Mouse (Mus musculus) testis, adult 2 months (tissue): ENCODE results near the gene Cog8.
"Not testable (repeated sequence)": the region's sequence is repeated elsewhere in the genome, so short reads cannot be mapped to it uniquely, and the experiment has no call there.

Experiments
- CTCF ChIP-seq: fragments of 200-500 bp; IDR thresholded peaks from 2 replicates; pipeline ENCODE4 v1.5.1; 2012; ENCODE audit warnings: low read depth, mild to moderate bottlenecking, inconsistent platforms, low read length, moderate library complexity; ENCODE audit not compliant: control insufficient read depth, insufficient read depth, insufficient replicate concordance
- POLR2A ChIP-seq: fragments of 200-500 bp; IDR thresholded peaks from 2 replicates; pipeline ENCODE4 v1.6.1; 2012; ENCODE audit warnings: low read depth, mild to moderate bottlenecking, inconsistent platforms, low read length, moderate library complexity; ENCODE audit not compliant: control insufficient read depth

GRCm38 (mm10) chr8:107033609-107034008 lies 22.9 kb downstream of the Cog8 start:
- not testable (repeated sequence) for TF ChIP-seq POLR2A, CTCF
